Mouse (Mus musculus) midbrain, embryonic 14.5 days (tissue): ENCODE measurements at regions not wholly inside any gene's neighbourhood (a gene's known extent, or its start where the extent isn't known, plus 50 kb on each side); places are given as distances from the start of the nearest gene placed in this dataset.

Source experiments
- ATAC-seq: fragments of 200-750 bp; cut with Nextera tagmentation; 2 replicates; pipeline ENCODE4 v1.8.0; 2017; ENCODE audit warnings: moderate number of reproducible peaks, moderate library complexity; ENCODE audit not compliant: low FRiP score, low TSS enrichment
- DNase-seq: peaks from one replicate; pipeline ENCODE4 v3.0.0-alpha.2; 2015
- H3K27ac ChIP-seq: fragments of 300-500 bp; sonication (generic); replicated peaks from 2 replicates; pipeline ENCODE4 v1.5.1; 2014; ENCODE audit warnings: mild to moderate bottlenecking, low read depth, low read length, moderate library complexity
- H3K27me3 ChIP-seq: fragments of 300-500 bp; sonication (generic); 2 replicates; pipeline ENCODE4 v1.6.1; 2014; ENCODE audit warnings: low read length, control low read depth, mixed read lengths; ENCODE audit not compliant: control insufficient read depth, insufficient read depth
- H3K36me3 ChIP-seq: fragments of 300-500 bp; sonication (generic); 2 replicates; pipeline ENCODE4 v1.6.1; 2014; ENCODE audit warnings: low read length, control low read depth; ENCODE audit not compliant: control insufficient read depth, insufficient read depth
- H3K4me1 ChIP-seq: fragments of 300-500 bp; sonication (generic); 2 replicates; pipeline ENCODE4 v1.6.1; 2014; ENCODE audit warnings: mild to moderate bottlenecking, antibody characterized with exemption, low read length, control low read depth; ENCODE audit not compliant: control insufficient read depth, insufficient read depth
- H3K4me2 ChIP-seq: fragments of 300-500 bp; sonication (generic); 2 replicates; pipeline ENCODE4 v1.6.1; 2014; ENCODE audit warnings: mild to moderate bottlenecking, low read length, moderate library complexity
- H3K4me3 ChIP-seq: fragments of 300-500 bp; sonication (generic); replicated peaks from 2 replicates; pipeline ENCODE4 v1.5.1; 2014; ENCODE audit warnings: low read depth, low read length
- H3K9ac ChIP-seq: fragments of 300-500 bp; sonication (generic); replicated peaks from 2 replicates; pipeline ENCODE4 v1.6.1; 2014; ENCODE audit warnings: mild to moderate bottlenecking, low read length, moderate library complexity
- H3K9me3 ChIP-seq: fragments of 300-500 bp; sonication (generic); 2 replicates; pipeline ENCODE4 v1.6.1; 2016; ENCODE audit warnings: low read length, control low read depth, mixed read lengths; ENCODE audit not compliant: control insufficient read depth
- WGBS: fragments of 180-500 bp; shearing (Covaris S2); extraction: QIAGEN DNeasy Blood & Tissue Kit; methylation state at CpG from one replicate; pipeline ENCODE4 v1.1.7; 2014; 5-methylcytosine and 5-hydroxymethylcytosine counted together

DNA sequence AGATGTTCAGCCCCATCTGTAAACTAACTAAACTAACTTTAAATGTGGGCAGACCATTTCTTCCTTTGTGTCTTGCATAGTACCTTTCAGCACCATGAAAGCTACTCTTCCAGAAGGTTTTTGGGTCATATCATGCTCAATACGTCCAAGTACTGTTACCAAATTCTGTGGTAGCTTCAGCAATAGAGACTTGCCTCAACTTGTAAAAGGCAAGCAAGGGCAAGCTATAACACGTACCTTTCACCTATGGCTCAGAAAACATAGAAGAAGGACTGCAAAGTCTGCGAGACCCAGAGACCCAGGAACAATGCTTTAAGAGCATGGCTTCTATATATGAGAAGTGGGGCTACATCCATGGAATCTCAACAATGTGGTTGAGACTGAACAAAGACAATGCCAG lies 701.6 kb upstream of the Adgra3 start:
- Histone ChIP-seq H3K4me1 (no peaks in the 10 kb centered on the region), H3K4me2 (no peak overlapping the region), H3K9me3 (no peaks in the 10 kb centered on the region), H3K9ac (no peak overlapping the region), H3K27me3 (no peaks in the 10 kb centered on the region), H3K27ac (no peak overlapping the region), H3K36me3 (no peaks in the 10 kb centered on the region), H3K4me3 (no peak overlapping the region)
- DNase-seq = no peak
- 88% methylated on average over 3 of the region's 3 CpGs for WGBS
- no peak for ATAC-seq

GRCm38 (mm10) chr5:50752766-50753165 lies 694.0 kb upstream of the Adgra3 start:
- H3K4me3 ChIP-seq = no peak overlapping the region
- no peak overlapping the region for H3K4me2 ChIP-seq
- peak; percentile 79 for DNase-seq
- H3K36me3 ChIP-seq = no peaks in the 10 kb centered on the region
- 0 out of 2 replicates have a peak, but pooled peaks have one; percentile 46 for ATAC-seq
- H3K9ac ChIP-seq = no peak overlapping the region
- H3K27me3 ChIP-seq = no peaks in the 10 kb centered on the region
- H3K27ac ChIP-seq = no peak overlapping the region
- H3K4me1 ChIP-seq = no peaks in the 10 kb centered on the region
- 76% methylated on average over 1 of the region's 1 CpGs for WGBS
- H3K9me3 ChIP-seq = no peaks in the 10 kb centered on the region

GRCm38 (mm10) chr5:50751358-50751757 lies 692.6 kb upstream of the Adgra3 start:
- no peak overlapping the region for H3K4me3 ChIP-seq
- no peaks in the 10 kb centered on the region; the same call in 1 of the 2 replicates for H3K9me3 ChIP-seq
- ATAC-seq (peak; percentile 40; the same call in 1 of the 2 replicates), DNase-seq (peak; percentile 9)
- 48% methylated on average over 3 of the region's 3 CpGs for WGBS
- no peaks in the 10 kb centered on the region for H3K36me3 ChIP-seq
- H3K9ac ChIP-seq = no peak overlapping the region
- no peaks in the 10 kb centered on the region for H3K27me3 ChIP-seq
- no peak overlapping the region for H3K4me2 ChIP-seq
- no peak overlapping the region for H3K27ac ChIP-seq
- H3K4me1 ChIP-seq = no peaks in the 10 kb centered on the region

DNA sequence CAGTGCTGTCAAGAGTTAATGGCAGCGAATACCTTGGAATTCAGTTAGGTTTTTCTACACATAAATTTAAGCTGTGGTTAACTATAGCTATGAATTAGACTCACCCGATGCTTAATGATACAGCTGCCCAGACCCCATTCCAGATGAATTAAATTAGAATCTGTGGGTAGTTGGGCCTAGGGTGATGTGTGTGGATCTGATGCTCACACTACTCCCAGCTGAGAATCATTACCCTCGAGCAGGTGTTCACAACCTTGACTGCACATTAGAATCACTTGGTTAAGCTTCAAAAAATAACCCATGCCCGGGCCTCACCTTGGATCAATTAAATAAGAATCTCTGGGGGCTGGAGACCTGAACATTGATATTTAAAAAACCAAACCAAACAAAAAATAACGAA lies 684.2 kb upstream of the Adgra3 start:
- WGBS = 77% methylated on average over 5 of the region's 5 CpGs
- Histone ChIP-seq H3K4me2 (no peak overlapping the region), H3K9ac (no peak overlapping the region), H3K36me3 (no peaks in the 10 kb centered on the region), H3K27ac (no peak overlapping the region), H3K27me3 (no peaks in the 10 kb centered on the region), H3K9me3 (no peaks in the 10 kb centered on the region; the same call in 1 of the 2 replicates), H3K4me1 (no peaks in the 10 kb centered on the region), H3K4me3 (no peak overlapping the region)
- DNase-seq (no peak), ATAC-seq (no peak)

DNA sequence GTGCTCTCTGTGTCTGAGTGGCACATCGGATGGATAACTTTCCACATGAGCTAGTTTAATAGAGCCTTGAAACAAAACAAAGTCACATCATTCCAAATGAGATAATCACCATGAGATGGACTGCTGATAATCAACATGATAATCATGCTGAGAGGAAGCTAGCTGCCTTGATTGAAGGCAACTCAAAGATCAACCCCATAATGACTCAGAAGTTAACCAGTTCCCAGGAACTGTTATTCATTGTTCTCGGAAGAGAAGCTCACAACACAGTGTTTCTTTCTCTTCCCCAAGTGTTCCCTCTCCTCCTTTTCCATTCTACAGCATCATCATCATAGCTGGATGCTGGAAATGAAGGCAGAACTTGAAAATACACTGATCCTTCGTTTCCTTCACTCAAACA lies 674.9 kb upstream of the Adgra3 start:
- Histone ChIP-seq H3K4me2 (no peak overlapping the region), H3K4me1 (no peaks in the 10 kb centered on the region), H3K36me3 (no peaks in the 10 kb centered on the region), H3K27me3 (no peaks in the 10 kb centered on the region), H3K9ac (no peak overlapping the region), H3K9me3 (no peaks in the 10 kb centered on the region), H3K4me3 (no peak overlapping the region), H3K27ac (no peak overlapping the region)
- DNase-seq (no peak), ATAC-seq (no peak)
- 69% methylated on average over 3 of the region's 3 CpGs for WGBS

- no peak overlapping the region for H3K27ac ChIP-seq
- 25% methylated on average over 1 of the region's 1 CpGs for WGBS
- H3K9me3 ChIP-seq = no peaks in the 10 kb centered on the region
- H3K4me2 ChIP-seq = no peak overlapping the region
- no peak for ATAC-seq
- H3K36me3 ChIP-seq = no peaks in the 10 kb centered on the region
- DNase-seq = no peak
- H3K27me3 ChIP-seq = no peaks in the 10 kb centered on the region
- H3K4me1 ChIP-seq = no peaks in the 10 kb centered on the region
- H3K9ac ChIP-seq = no peak overlapping the region
- no peak overlapping the region for H3K4me3 ChIP-seq
Observed at GRCm38 (mm10) chr5:50728337-50729003, 669.7 kb upstream of the Adgra3 start.

GRCm38 (mm10) chr5:50706945-50707663 lies 648.3 kb upstream of the Adgra3 start:
- Histone ChIP-seq H3K9me3 (no peaks in the 10 kb centered on the region), H3K27me3 (no peaks in the 10 kb centered on the region), H3K27ac (no peak overlapping the region), H3K4me2 (no peak overlapping the region), H3K4me1 (no peaks in the 10 kb centered on the region), H3K4me3 (no peak overlapping the region), H3K9ac (no peak overlapping the region), H3K36me3 (no peaks in the 10 kb centered on the region)
- no peak for ATAC-seq
- DNase-seq = no peak
- WGBS = 75% methylated on average over 2 of the region's 2 CpGs

GRCm38 (mm10) chr5:50698084-50698483 lies 639.3 kb upstream of the Adgra3 start:
- no peak for ATAC-seq

DNA sequence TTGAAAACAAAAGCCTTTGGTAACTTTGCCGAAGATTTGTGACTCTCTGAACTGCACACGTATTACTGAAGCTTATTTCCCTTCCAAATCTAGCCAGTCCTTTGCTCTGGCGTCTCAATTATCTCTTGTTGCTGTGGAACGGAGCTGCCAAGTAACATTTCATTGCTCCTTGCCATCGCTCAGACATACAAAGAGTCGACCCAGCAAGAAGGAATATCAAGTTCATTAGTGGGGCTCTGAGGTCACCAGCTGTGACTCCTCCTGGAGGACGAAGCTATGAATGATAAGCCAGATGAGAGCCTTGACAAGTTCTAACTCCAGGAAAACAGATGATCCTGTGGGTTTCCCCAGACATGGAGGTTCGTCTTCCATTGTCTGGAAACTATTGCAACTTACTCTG lies 638.8 kb upstream of the Adgra3 start:
- Histone ChIP-seq H3K4me2 (0 out of 2 replicates have a peak overlapping the region, but pooled peaks have one; percentile 2), H3K4me3 (no peak overlapping the region), H3K9ac (no peak overlapping the region), H3K36me3 (no peaks in the 10 kb centered on the region), H3K27ac (no peak overlapping the region), H3K9me3 (no peaks in the 10 kb centered on the region), H3K4me1 (0 out of 2 replicates have a peak, but pooled peaks cover 3% of the 10 kb centered on the region), H3K27me3 (no peaks in the 10 kb centered on the region)
- WGBS = 19% methylated on average over 8 of the region's 8 CpGs
- ATAC-seq (no peak; the same call in 1 of the 2 replicates), DNase-seq (peak; percentile 19)

More at GRCm38 (mm10) chr5:50698084-50698483, 639.3 kb upstream of the Adgra3 start:
- peak; percentile 71 for DNase-seq
- Histone ChIP-seq H3K27me3 (no peaks in the 10 kb centered on the region), H3K36me3 (no peaks in the 10 kb centered on the region), H3K4me1 (0 out of 2 replicates have a peak, but pooled peaks cover 3% of the 10 kb centered on the region), H3K9ac (no peak overlapping the region), H3K4me2 (no peak overlapping the region), H3K4me3 (no peak overlapping the region), H3K9me3 (no peaks in the 10 kb centered on the region), H3K27ac (no peak overlapping the region)
- 15% methylated on average over 2 of the region's 2 CpGs for WGBS
